Mouse (Mus musculus) kidney, adult 2 months (tissue): ENCODE results near the gene Gpr39. TPM values are rescaled to one million over a fixed set of nuclear protein-coding genes. Genes with fewer than 3 reads are reported as not detected.

Experiments used
- DNase-seq: peaks from one replicate; pipeline ENCODE4 v3.0.0; 2021
- H3K27ac ChIP-seq: fragments of 200-500 bp; 2 replicates; pipeline ENCODE4 v1.5.1; 2012; ENCODE audit warnings: low read depth, low read length, control low read depth, inconsistent platforms; ENCODE audit not compliant: insufficient read depth
- H3K27me3 ChIP-seq: fragments of 200-500 bp; replicated peaks from 2 replicates; pipeline ENCODE4 v1.6.1; 2012; ENCODE audit warnings: mild to moderate bottlenecking, moderate library complexity, low read length, inconsistent platforms; ENCODE audit not compliant: control insufficient read depth, insufficient read depth
- H3K36me3 ChIP-seq: fragments of 200-500 bp; 2 replicates; pipeline ENCODE4 v1.6.1; 2012; ENCODE audit warnings: mild to moderate bottlenecking, moderate library complexity, low read length, inconsistent platforms; ENCODE audit not compliant: control insufficient read depth, insufficient read depth
- H3K4me1 ChIP-seq: fragments of 200-500 bp; 2 replicates; pipeline ENCODE4 v1.6.1; 2011; ENCODE audit warnings: low read length; ENCODE audit not compliant: control insufficient read depth, insufficient read depth
- H3K4me3 ChIP-seq: fragments of 200-500 bp; 2 replicates; pipeline ENCODE4 v1.5.1; 2011; ENCODE audit warnings: mild to moderate bottlenecking, low read depth, low read length, control low read depth; ENCODE audit not compliant: insufficient read depth
- CTCF ChIP-seq: fragments of 200-500 bp; conservative IDR thresholded peaks from 2 replicates; pipeline ENCODE4 v1.5.1; 2011; ENCODE audit warnings: low read depth, mild to moderate bottlenecking, control low read depth, low read length, moderate library complexity, mixed read lengths; ENCODE audit not compliant: insufficient read depth, insufficient read length
- POLR2A ChIP-seq: fragments of 200-500 bp; IDR thresholded peaks from one replicate; pipeline ENCODE4 v1.6.1; 2011; ENCODE audit warnings: low read depth, low read length, control low read depth
- WGBS: fragments of 180-500 bp; shearing (Covaris S2); methylation state at CpG from one replicate; pipeline ENCODE4 v1.1.7; 2018; 5-methylcytosine and 5-hydroxymethylcytosine counted together
- polyA plus RNA-seq: library from polyadenylated mRNA; depleted of rRNA; stranded (reverse); fragments of >200 nt; gene quantifications from 2 replicates; pipeline ENCODE4 v1.2.3, GENCODE M21; 2012

The Gpr39 gene
- polyA plus RNA-seq, 1 experiment, result 3.2 TPM

GRCm38 (mm10) chr1:125808426-125808825, 131.6 kb downstream of the Gpr39 start:
- DNase-seq, result peak; percentile 7
- Histone ChIP-seq H3K27me3 (no peaks in the 10 kb centered on the region), H3K36me3 (no peaks in the 10 kb centered on the region), H3K27ac (no peak overlapping the region), H3K4me3 (no peak overlapping the region), H3K4me1 (no peaks in the 10 kb centered on the region)
- WGBS, result 30% methylated on average over 2 of the region's 2 CpGs
- TF ChIP-seq POLR2A (no peak), CTCF (no peak)

- Histone ChIP-seq H3K27me3 (no peaks in the 10 kb centered on the region), H3K4me1 (no peaks in the 10 kb centered on the region), H3K27ac (no peak overlapping the region), H3K4me3 (no peak overlapping the region), H3K36me3 (no peaks in the 10 kb centered on the region)
- TF ChIP-seq CTCF (no peak), POLR2A (no peak)
- DNase-seq, result no peak
- 66% methylated on average over 9 of the region's 9 CpGs for WGBS
Observed at GRCm38 (mm10) chr1:125813141-125813782, 136.5 kb downstream of the Gpr39 start.

- Histone ChIP-seq H3K4me3 (no peak overlapping the region), H3K27me3 (no peaks in the 10 kb centered on the region), H3K27ac (no peak overlapping the region), H3K4me1 (no peaks in the 10 kb centered on the region), H3K36me3 (no peaks in the 10 kb centered on the region)
- WGBS, result 63% methylated on average over 7 of the region's 7 CpGs
- no peak for TF ChIP-seq CTCF
- TF ChIP-seq POLR2A, result no peak
- DNase-seq, result no peak
Observed at GRCm38 (mm10) chr1:125821101-125821500, 144.3 kb downstream of the Gpr39 start.

GRCm38 (mm10) chr1:125823611-125824010, 146.8 kb downstream of the Gpr39 start:
- Histone ChIP-seq H3K4me3 (no peak overlapping the region), H3K36me3 (no peaks in the 10 kb centered on the region), H3K27ac (no peak overlapping the region), H3K4me1 (no peaks in the 10 kb centered on the region), H3K27me3 (no peaks in the 10 kb centered on the region)
- no peak for TF ChIP-seq POLR2A
- no peak for TF ChIP-seq CTCF
- DNase-seq, result no peak
- 88% methylated on average over 4 of the region's 4 CpGs for WGBS

GRCm38 (mm10) chr1:125837507-125837906, 160.7 kb downstream of the Gpr39 start:
- Histone ChIP-seq H3K4me1 (no peaks in the 10 kb centered on the region), H3K27me3 (no peaks in the 10 kb centered on the region), H3K36me3 (no peaks in the 10 kb centered on the region), H3K27ac (no peak overlapping the region), H3K4me3 (no peak overlapping the region)
- no peak for DNase-seq
- TF ChIP-seq POLR2A (no peak), CTCF (no peak)
- WGBS, result 6% methylated on average over 1 of the region's 1 CpGs

GRCm38 (mm10) chr1:125839746-125840392, 163.1 kb downstream of the Gpr39 start:
- DNase-seq, result no peak
- no peaks in the 10 kb centered on the region for H3K27me3 ChIP-seq
- no peak overlapping the region for H3K27ac ChIP-seq
- H3K36me3 ChIP-seq, result no peaks in the 10 kb centered on the region
- TF ChIP-seq CTCF (no peak), POLR2A (no peak)
- WGBS, result 71% methylated on average over 13 of the region's 13 CpGs
- no peak overlapping the region for H3K4me3 ChIP-seq
- no peaks in the 10 kb centered on the region for H3K4me1 ChIP-seq

- DNase-seq, result no peak
- WGBS, result 24% methylated on average over 5 of the region's 5 CpGs
- H3K27ac ChIP-seq, result no peak overlapping the region
- no peak overlapping the region for H3K4me3 ChIP-seq
- H3K4me1 ChIP-seq, result no peaks in the 10 kb centered on the region
- no peaks in the 10 kb centered on the region for H3K27me3 ChIP-seq
- TF ChIP-seq POLR2A, result no peak
- TF ChIP-seq CTCF, result no peak
- H3K36me3 ChIP-seq, result no peaks in the 10 kb centered on the region
Observed at GRCm38 (mm10) chr1:125854646-125855045, 177.9 kb downstream of the Gpr39 start.

GRCm38 (mm10) chr1:125858631-125859030, 181.8 kb downstream of the Gpr39 start:
- WGBS, result 63% methylated on average over 5 of the region's 5 CpGs
- Histone ChIP-seq H3K36me3 (no peaks in the 10 kb centered on the region), H3K27ac (no peak overlapping the region), H3K27me3 (no peaks in the 10 kb centered on the region), H3K4me3 (no peak overlapping the region), H3K4me1 (no peaks in the 10 kb centered on the region)
- TF ChIP-seq CTCF (no peak), POLR2A (no peak)
- no peak for DNase-seq
